Mouse (Mus musculus): ENCODE results near the gene Fbxo8. TPM values are rescaled to one million over a fixed set of nuclear protein-coding genes. Genes with fewer than 3 reads are reported as not detected.

The Fbxo8 gene
- total RNA-seq (2014; rRNA removed), result 26.9 and 29.4 TPM in 2 replicates
- polyA plus RNA-seq (2015; fragmentation: Nextera tagmentation; extraction: Ambion mirVana), result 43.0 and 52.3 TPM in 2 replicates

GRCm38 (mm10) chr8:56550558-56551360 lies at the start of gene Fbxo8, which contains the start of gene Cep44:
TSS of gene Fbxo8 (plus strand) at chr8:56551090.
TSS of gene Cep44 (minus strand) at chr8:56551047.
- peak within 1 kb of the TSS; percentile 72 for H3K9ac ChIP-seq (replicated peaks; ENCODE audit: low read length)
- peak within 1 kb of the TSS; percentile 90 for H3K27ac ChIP-seq
- DNase-seq (ENCODE audit: low spot score) (peak; percentile 96), ATAC-seq (peak; percentile 93)
- TF ChIP-seq CTCF (IDR thresholded peaks at IDR 0.05; ENCODE audit: low read depth), result 0 out of 2 replicates have a peak, but pooled peaks have one; percentile 4
- H3K36me3 ChIP-seq (ENCODE audit: insufficient read depth, low read length), result no peaks in the 10 kb centered on the region
- H3K27me3 ChIP-seq (ENCODE audit: insufficient read depth, low read length), result no peaks in the 10 kb centered on the region
- H3K9me3 ChIP-seq (ENCODE audit: low read length), result no peaks in the 10 kb centered on the region
- H3K4me2 ChIP-seq (ENCODE audit: low read depth, low read length), result peak within 1 kb of the TSS; percentile 69
- under 1% methylated on average over 53 of the region's 53 CpGs for WGBS
- H3K4me1 ChIP-seq (ENCODE audit: insufficient read depth, low read length), result peaks cover 4% of the 10 kb centered on the region; the same call in 1 of the 2 replicates
- peak within 1 kb of the TSS; percentile 98 for H3K4me3 ChIP-seq (ENCODE audit: low read length)

DNA sequence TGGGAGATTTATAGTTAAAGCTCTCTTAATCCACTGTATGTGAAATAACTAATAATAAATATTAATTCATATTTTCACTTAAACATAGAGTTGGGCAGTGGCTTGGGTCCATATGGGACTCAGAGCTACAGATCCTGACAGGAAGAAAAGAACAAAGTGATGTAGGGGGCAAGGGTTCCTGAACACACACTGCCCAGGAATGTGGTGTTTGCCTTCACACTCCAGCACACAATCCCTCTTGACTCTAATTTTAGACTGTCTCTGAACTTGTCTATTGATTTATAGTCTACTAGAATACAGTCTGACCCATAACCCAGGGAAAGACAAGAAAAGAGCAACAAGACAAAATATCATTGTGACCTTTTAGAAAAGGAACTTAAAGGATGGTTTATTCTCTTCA lies 49.0 kb upstream of the Fbxo8 start:
- Histone ChIP-seq H3K4me1 (ENCODE audit: insufficient read depth, low read length) (no peaks in the 10 kb centered on the region), H3K4me2 (ENCODE audit: low read depth, low read length) (no peak overlapping the region), H3K27ac (no peak overlapping the region), H3K9ac (replicated peaks; ENCODE audit: low read length) (no peak overlapping the region), H3K4me3 (ENCODE audit: low read length) (no peak overlapping the region), H3K9me3 (ENCODE audit: low read length) (no peaks in the 10 kb centered on the region), H3K27me3 (ENCODE audit: insufficient read depth, low read length) (no peaks in the 10 kb centered on the region), H3K36me3 (ENCODE audit: insufficient read depth, low read length) (no peaks in the 10 kb centered on the region)
- ATAC-seq, result no peak
- no peak for DNase-seq (ENCODE audit: low spot score)
- no peak for TF ChIP-seq CTCF (IDR thresholded peaks at IDR 0.05; ENCODE audit: low read depth)

- Histone ChIP-seq H3K27ac (no peak overlapping the region), H3K36me3 (ENCODE audit: insufficient read depth, low read length) (no peaks in the 10 kb centered on the region), H3K9me3 (ENCODE audit: low read length) (no peaks in the 10 kb centered on the region), H3K4me2 (ENCODE audit: low read depth, low read length) (no peak overlapping the region), H3K9ac (replicated peaks; ENCODE audit: low read length) (no peak overlapping the region), H3K4me3 (ENCODE audit: low read length) (no peak overlapping the region), H3K4me1 (ENCODE audit: insufficient read depth, low read length) (no peaks in the 10 kb centered on the region), H3K27me3 (ENCODE audit: insufficient read depth, low read length) (no peaks in the 10 kb centered on the region)
- ATAC-seq (peak; percentile 45; the same call in 1 of the 2 replicates), DNase-seq (ENCODE audit: low spot score) (peak; percentile 6)
- no peak for TF ChIP-seq CTCF (IDR thresholded peaks at IDR 0.05; ENCODE audit: low read depth)
- WGBS, result 51% methylated on average over 3 of the region's 3 CpGs
These were observed 42.5 kb upstream of the Fbxo8 start for GRCm38 (mm10) chr8:56508318-56508951.

DNA sequence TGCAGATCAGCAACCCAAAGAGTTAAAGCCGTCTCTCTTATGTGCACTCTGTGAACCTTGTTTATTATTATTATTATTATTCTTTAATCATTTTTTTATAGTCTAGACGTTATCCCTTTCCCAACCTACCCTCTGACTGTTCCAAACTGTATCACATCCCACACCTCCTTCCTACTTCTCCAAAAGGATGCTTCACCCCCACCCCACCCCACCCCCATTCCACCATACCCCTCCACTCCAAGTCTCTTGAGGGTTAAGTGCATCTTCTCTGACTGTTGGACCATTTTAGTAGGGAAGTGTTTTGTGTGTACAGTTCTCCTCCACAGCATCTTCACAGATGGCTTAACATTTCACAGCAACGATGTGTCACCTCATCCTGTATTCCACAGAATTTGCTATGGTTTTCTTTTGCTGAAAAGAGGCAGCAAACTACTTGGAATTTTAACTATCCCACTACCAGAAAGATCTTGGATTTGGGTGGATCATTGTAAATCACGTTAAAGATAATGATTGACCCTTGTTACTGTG lies 41.9 kb upstream of the Fbxo8 start:
- DNase-seq (ENCODE audit: low spot score) (no peak), ATAC-seq (0 out of 2 replicates have a peak, but pooled peaks have one; percentile 32)
- 63% methylated on average over 4 of the region's 4 CpGs for WGBS
- Histone ChIP-seq H3K4me2 (ENCODE audit: low read depth, low read length) (no peak overlapping the region), H3K27me3 (ENCODE audit: insufficient read depth, low read length) (no peaks in the 10 kb centered on the region), H3K4me1 (ENCODE audit: insufficient read depth, low read length) (no peaks in the 10 kb centered on the region), H3K27ac (no peak overlapping the region), H3K9me3 (ENCODE audit: low read length) (no peaks in the 10 kb centered on the region), H3K9ac (replicated peaks; ENCODE audit: low read length) (no peak overlapping the region), H3K4me3 (ENCODE audit: low read length) (no peak overlapping the region), H3K36me3 (ENCODE audit: insufficient read depth, low read length) (no peaks in the 10 kb centered on the region)
- no peak for TF ChIP-seq CTCF (IDR thresholded peaks at IDR 0.05; ENCODE audit: low read depth)

- Histone ChIP-seq H3K27me3 (ENCODE audit: insufficient read depth, low read length) (no peaks in the 10 kb centered on the region), H3K4me1 (ENCODE audit: insufficient read depth, low read length) (no peaks in the 10 kb centered on the region), H3K36me3 (ENCODE audit: insufficient read depth, low read length) (no peaks in the 10 kb centered on the region), H3K4me3 (ENCODE audit: low read length) (no peak overlapping the region), H3K4me2 (ENCODE audit: low read depth, low read length) (no peak overlapping the region), H3K9me3 (ENCODE audit: low read length) (no peaks in the 10 kb centered on the region), H3K27ac (no peak overlapping the region), H3K9ac (replicated peaks; ENCODE audit: low read length) (no peak overlapping the region)
- ATAC-seq (no peak), DNase-seq (ENCODE audit: low spot score) (no peak)
- TF ChIP-seq CTCF (IDR thresholded peaks at IDR 0.05; ENCODE audit: low read depth), result no peak
- 82% methylated on average over 6 of the region's 6 CpGs for WGBS
These were observed 32.0 kb upstream of the Fbxo8 start for GRCm38 (mm10) chr8:56518848-56519247.

GRCm38 (mm10) chr8:56520249-56520648 lies 30.6 kb upstream of the Fbxo8 start:
- ATAC-seq, result peak; percentile 29; the same call in 1 of the 2 replicates
- no peaks in the 10 kb centered on the region for H3K36me3 ChIP-seq (ENCODE audit: insufficient read depth, low read length)
- 83% methylated on average over 2 of the region's 2 CpGs for WGBS
- H3K4me2 ChIP-seq (ENCODE audit: low read depth, low read length), result no peak overlapping the region
- no peak overlapping the region for H3K27ac ChIP-seq
- no peaks in the 10 kb centered on the region for H3K27me3 ChIP-seq (ENCODE audit: insufficient read depth, low read length)
- H3K4me3 ChIP-seq (ENCODE audit: low read length), result no peak overlapping the region
- no peak for DNase-seq (ENCODE audit: low spot score)
- H3K4me1 ChIP-seq (ENCODE audit: insufficient read depth, low read length), result no peaks in the 10 kb centered on the region
- no peak for TF ChIP-seq CTCF (IDR thresholded peaks at IDR 0.05; ENCODE audit: low read depth)
- no peak overlapping the region for H3K9ac ChIP-seq (replicated peaks; ENCODE audit: low read length)
- no peaks in the 10 kb centered on the region for H3K9me3 ChIP-seq (ENCODE audit: low read length)

All from hindbrain, postnatal 0 days (tissue).